Mouse (Mus musculus) neural tube, embryonic 14.5 days (tissue): ENCODE results near the gene Zap70. TPM values are rescaled to one million over a fixed set of nuclear protein-coding genes. Genes with fewer than 3 reads are reported as not detected.
"Not testable (repeated sequence)": the region's sequence is repeated elsewhere in the genome, so short reads cannot be mapped to it uniquely, and the experiment has no call there.

Experiments used
- ATAC-seq: fragments of 200-750 bp; cut with Nextera tagmentation; 2 replicates; pipeline ENCODE4 v1.8.0; 2017; ENCODE audit warnings: low read depth, mild to moderate bottlenecking, moderate TSS enrichment, moderate library complexity
- H3K27ac ChIP-seq: fragments of 300-500 bp; sonication (generic); 2 replicates; pipeline ENCODE4 v1.5.1; 2014; ENCODE audit warnings: low read depth, mild to moderate bottlenecking, control low read depth, low read length, moderate library complexity, mixed read lengths
- H3K27me3 ChIP-seq: fragments of 300-500 bp; sonication (generic); 2 replicates; pipeline ENCODE4 v1.6.1; 2014; ENCODE audit warnings: low read length; ENCODE audit not compliant: control insufficient read depth, insufficient read depth
- H3K36me3 ChIP-seq: fragments of 300-500 bp; sonication (generic); 2 replicates; pipeline ENCODE4 v1.6.1; 2014; ENCODE audit warnings: low read length, mixed read lengths; ENCODE audit not compliant: control insufficient read depth, insufficient read depth
- H3K4me1 ChIP-seq: fragments of 300-500 bp; sonication (generic); 2 replicates; pipeline ENCODE4 v1.6.1; 2014; ENCODE audit warnings: low read length; ENCODE audit not compliant: control insufficient read depth, insufficient read depth
- H3K4me2 ChIP-seq: fragments of 300-500 bp; sonication (generic); 2 replicates; pipeline ENCODE4 v1.6.1; 2014; ENCODE audit warnings: mild to moderate bottlenecking, low read depth, low read length, control low read depth
- H3K4me3 ChIP-seq: fragments of 300-500 bp; sonication (generic); 2 replicates; pipeline ENCODE4 v1.5.1; 2014; ENCODE audit warnings: low read depth, low read length, control low read depth, mixed read lengths
- H3K9ac ChIP-seq: fragments of 300-500 bp; sonication (generic); replicated peaks from 2 replicates; pipeline ENCODE4 v1.6.1; 2014; ENCODE audit warnings: low read depth, mild to moderate bottlenecking, control low read depth, low read length, mixed read lengths
- H3K9me3 ChIP-seq: fragments of 300-500 bp; sonication (generic); 2 replicates; pipeline ENCODE4 v1.6.1; 2016; ENCODE audit warnings: low read length; ENCODE audit not compliant: control insufficient read depth
- WGBS: fragments of 180-500 bp; shearing (Covaris S2); extraction: QIAGEN DNeasy Blood & Tissue Kit; methylation state at CpG from one replicate; pipeline ENCODE4 v1.1.7; 2014; 5-methylcytosine and 5-hydroxymethylcytosine counted together
- polyA plus RNA-seq: library from polyadenylated mRNA; unstranded; fragments of >200 nt; fragmentation: Nextera tagmentation; extraction: Ambion mirVana; gene quantifications from 2 replicates; pipeline ENCODE4 v1.2.1, GENCODE M21; 2014

The Zap70 gene
- polyA plus RNA-seq, 1 experiment from 2014 or later = 1.5 TPM

DNA sequence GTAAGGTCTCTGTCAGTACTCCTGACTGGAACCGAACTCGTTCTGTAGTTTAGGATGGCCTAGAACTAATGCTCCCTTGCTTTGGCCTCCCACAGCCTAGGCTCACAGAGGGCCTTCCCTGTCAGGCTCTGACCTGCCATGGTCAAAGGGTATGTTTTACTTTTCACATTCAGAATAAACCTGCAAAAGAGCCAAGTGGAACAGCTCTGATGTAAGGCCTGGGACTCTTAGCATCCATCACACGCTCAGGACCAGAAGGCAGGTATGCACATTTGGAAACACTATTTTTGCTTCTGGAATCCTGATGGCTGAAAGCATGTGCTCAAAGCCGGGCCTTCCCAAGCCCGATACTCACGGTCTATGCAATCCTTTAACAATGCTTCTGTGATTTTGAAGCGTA, 50.2 kb downstream of the Zap70 start:
- Histone ChIP-seq H3K9ac (no peak overlapping the region), H3K9me3 (no peaks in the 10 kb centered on the region), H3K4me3 (no peak overlapping the region), H3K4me2 (no peak overlapping the region), H3K27ac (no peak overlapping the region), H3K4me1 (no peaks in the 10 kb centered on the region), H3K27me3 (no peaks in the 10 kb centered on the region), H3K36me3 (peaks cover 60% of the 10 kb centered on the region)
- no peak for ATAC-seq
- 95% methylated on average over 7 of the region's 7 CpGs for WGBS

DNA sequence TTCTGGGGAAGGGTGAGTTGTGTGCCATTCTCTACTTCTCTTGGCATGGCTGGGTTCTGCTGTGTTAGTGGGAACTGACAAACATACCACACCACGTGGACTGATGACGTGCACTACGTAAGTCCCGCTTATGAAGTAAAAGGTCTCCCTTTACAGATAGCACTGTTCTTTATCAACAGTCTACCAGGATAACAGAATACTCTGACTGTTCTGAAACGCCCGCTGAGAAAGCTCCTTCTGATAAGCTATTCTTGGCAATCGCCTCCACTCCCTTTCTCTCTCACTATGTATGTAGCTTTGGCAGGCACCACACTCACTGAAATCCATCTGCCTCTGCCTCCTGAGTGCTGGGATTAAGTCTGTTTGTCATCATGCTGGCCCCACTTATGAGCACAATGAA, 51.8 kb downstream of the Zap70 start:
- no peaks in the 10 kb centered on the region for H3K27me3 ChIP-seq
- H3K36me3 ChIP-seq = peaks cover 55% of the 10 kb centered on the region
- H3K4me3 ChIP-seq = no peak overlapping the region
- WGBS = 92% methylated on average over 7 of the region's 7 CpGs
- H3K9ac ChIP-seq = no peak overlapping the region
- no peak overlapping the region for H3K27ac ChIP-seq
- H3K9me3 ChIP-seq = no peaks in the 10 kb centered on the region
- no peak overlapping the region for H3K4me2 ChIP-seq
- ATAC-seq = no peak
- H3K4me1 ChIP-seq = no peaks in the 10 kb centered on the region

DNA sequence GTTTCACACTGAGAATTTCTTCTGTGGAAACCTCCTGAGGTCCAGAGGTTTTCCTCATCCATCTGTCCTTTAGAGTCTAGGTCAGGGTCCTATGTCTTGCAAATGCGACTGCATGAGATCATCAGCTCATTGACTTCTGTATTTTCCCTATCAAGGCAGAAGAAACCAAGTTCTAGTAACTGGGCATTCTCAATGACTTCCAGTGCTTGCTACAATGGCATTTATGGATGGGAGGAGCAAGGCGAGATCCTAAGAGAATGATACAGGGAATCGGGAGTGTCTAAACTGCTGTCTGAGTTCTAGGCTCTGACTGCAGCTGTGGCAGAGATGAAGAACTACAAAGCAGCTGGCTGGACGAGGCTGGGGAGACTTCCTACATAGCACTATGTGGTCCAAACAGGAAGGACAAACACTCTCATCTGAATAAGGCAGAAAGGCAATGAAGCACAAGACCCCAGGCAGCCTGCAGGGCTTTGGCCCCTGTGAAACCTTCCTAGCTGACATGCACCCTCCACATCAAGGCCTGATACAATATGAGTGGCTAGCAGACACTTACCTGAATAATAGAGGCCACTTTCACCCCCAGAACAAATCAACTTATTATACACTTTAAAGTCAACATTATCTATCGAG, 52.8 kb downstream of the Zap70 start:
- no peaks in the 10 kb centered on the region for H3K4me1 ChIP-seq
- no peak overlapping the region for H3K9ac ChIP-seq
- 81% methylated on average over 5 of the region's 5 CpGs for WGBS
- H3K36me3 ChIP-seq = peaks cover 55% of the 10 kb centered on the region
- no peak overlapping the region for H3K4me2 ChIP-seq
- no peak overlapping the region for H3K4me3 ChIP-seq
- no peak overlapping the region for H3K27ac ChIP-seq
- H3K9me3 ChIP-seq = no peaks in the 10 kb centered on the region
- H3K27me3 ChIP-seq = no peaks in the 10 kb centered on the region
- ATAC-seq = no peak

DNA sequence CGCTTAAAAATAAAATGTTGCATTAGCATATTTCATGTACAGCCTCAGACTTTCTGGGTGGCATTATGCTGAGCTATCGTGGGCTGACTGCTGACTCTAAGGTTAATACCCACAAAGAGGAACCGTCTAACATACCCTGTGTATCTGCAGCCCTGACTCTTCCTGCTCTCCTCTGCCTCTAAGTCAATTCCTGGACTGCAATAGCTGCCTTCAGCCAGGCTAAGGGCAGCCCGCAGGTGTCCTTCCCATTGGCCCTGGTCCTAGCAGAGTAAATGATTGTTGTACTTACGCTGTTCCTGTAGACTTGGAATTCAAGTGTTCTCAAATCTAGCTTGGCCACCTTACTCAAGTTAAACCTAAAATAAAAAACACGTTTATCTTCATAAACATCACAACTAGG, 53.6 kb downstream of the Zap70 start:
- no peak overlapping the region for H3K9ac ChIP-seq
- no peak overlapping the region for H3K4me2 ChIP-seq
- no peaks in the 10 kb centered on the region for H3K9me3 ChIP-seq
- H3K27ac ChIP-seq = no peak overlapping the region
- 95% methylated on average over 6 of the region's 6 CpGs for WGBS
- H3K27me3 ChIP-seq = no peaks in the 10 kb centered on the region
- no peak for ATAC-seq
- H3K4me3 ChIP-seq = no peak overlapping the region
- peaks cover 55% of the 10 kb centered on the region for H3K36me3 ChIP-seq
- no peaks in the 10 kb centered on the region for H3K4me1 ChIP-seq

DNA sequence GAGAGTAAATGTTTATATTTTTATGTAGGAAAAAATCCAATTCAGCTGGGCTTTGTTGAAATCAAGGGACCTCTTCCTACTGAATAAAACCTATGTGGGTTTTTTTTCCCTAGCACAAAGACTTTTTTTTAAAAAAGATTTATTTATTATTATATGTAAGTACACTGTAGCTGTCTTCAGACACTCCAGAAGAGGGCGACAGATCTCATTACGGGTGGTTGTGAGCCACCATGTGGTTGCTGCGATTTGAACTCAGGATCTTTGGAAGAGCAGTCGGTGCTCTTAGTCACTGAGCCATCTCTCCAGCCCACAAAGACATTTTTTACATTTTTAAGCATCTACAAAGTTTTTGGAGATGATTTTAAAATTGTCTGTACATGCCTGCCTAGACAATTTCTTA, 60.3 kb downstream of the Zap70 start:
- H3K9ac ChIP-seq, H3K4me3 ChIP-seq, H3K27me3 ChIP-seq, H3K27ac ChIP-seq, H3K9me3 ChIP-seq, H3K4me1 ChIP-seq, ATAC-seq, H3K4me2 ChIP-seq: not testable (repeated sequence)
- 86% methylated on average over 4 of the region's 4 CpGs for WGBS
- H3K36me3 ChIP-seq = peaks cover 67% of the 10 kb centered on the region

DNA sequence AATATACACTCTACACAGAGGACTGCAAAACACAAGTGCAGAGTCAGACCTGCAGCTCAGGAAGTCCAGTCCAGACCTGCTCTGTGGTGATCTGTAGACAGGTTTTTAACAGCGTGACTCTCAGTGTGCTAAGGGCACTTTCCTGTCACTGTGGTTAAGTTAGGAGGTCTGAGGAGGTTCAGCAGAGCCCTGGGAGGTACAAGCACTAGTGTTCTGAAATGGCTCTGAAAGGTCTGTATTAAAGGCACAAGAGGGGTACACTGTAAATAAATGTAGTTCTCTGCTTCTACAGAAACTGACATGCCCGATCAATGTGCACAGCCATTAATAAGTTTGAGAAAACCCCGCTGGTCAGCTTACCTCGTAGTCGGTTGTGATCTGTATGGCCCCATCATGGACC, 62.8 kb downstream of the Zap70 start:
- Histone ChIP-seq H3K27ac (no peak overlapping the region), H3K4me2 (no peak overlapping the region), H3K9me3 (no peaks in the 10 kb centered on the region), H3K4me3 (no peak overlapping the region), H3K36me3 (peaks cover 51% of the 10 kb centered on the region), H3K4me1 (no peaks in the 10 kb centered on the region), H3K27me3 (no peaks in the 10 kb centered on the region), H3K9ac (no peak overlapping the region)
- no peak for ATAC-seq
- 96% methylated on average over 5 of the region's 5 CpGs for WGBS

DNA sequence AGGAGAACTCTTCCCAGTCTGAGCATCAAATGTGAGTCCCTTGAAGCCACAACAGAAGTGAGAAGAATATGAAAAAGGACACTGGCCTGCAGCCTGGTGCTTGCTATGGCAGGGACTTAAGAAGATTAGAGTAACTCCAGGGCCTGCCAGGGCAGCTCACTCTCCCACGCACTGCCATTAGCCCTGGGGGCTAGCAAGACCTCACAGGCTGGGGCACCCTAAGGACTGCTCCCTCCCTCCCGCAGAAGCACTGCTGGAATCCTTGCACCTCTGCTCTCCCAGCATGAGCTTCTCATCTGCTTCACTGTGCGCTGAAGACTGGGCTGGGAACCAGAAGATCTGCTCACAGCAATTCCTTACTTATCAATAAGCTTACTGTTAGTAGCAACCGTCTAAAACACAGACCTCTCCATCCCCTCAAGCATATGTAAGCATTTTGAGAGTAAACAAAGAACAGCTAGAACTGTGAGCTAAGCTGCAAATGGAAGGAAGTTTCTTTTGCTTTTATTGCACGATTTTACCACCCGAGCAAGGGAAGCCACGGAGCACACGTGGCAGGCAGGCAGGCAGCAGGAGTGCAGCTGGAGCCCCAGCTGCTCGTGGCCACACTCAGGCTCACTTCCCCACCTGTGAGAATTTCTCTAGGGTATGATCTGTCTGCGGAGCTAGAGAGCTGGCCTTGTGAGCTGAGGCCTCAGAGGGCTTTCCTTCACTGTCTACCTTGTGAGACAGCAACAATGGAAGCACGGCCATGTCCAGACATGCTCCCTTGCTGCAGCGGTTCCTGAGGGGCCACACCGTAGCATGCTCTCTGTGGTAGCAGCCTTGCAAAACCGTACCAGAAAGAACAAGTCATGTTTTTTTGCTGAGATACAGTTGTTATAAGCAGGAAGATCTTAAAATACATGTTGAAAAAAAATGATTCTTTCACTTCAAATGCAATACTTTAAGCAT, 69.6 kb downstream of the Zap70 start:
- Histone ChIP-seq H3K27me3 (no peaks in the 10 kb centered on the region), H3K27ac (no peak overlapping the region), H3K4me3 (no peak overlapping the region), H3K4me1 (0 out of 2 replicates have a peak, but pooled peaks cover 3% of the 10 kb centered on the region), H3K4me2 (no peak overlapping the region), H3K36me3 (peaks cover 29% of the 10 kb centered on the region), H3K9ac (no peak overlapping the region), H3K9me3 (no peaks in the 10 kb centered on the region)
- WGBS = 51% methylated on average over 14 of the region's 14 CpGs
- ATAC-seq = no peak; the same call in 1 of the 2 replicates
